Mouse (Mus musculus) lung, embryonic 14.5 days (tissue): ENCODE measurements around the gene Slc36a1. TPM values are rescaled to one million over a fixed set of nuclear protein-coding genes. Genes with fewer than 3 reads are reported as not detected.

Experiments used
- ATAC-seq: fragments of 200-750 bp; cut with Nextera tagmentation; 2 replicates; pipeline ENCODE4 v1.8.0; 2017; ENCODE audit warnings: mild to moderate bottlenecking, moderate TSS enrichment, moderate library complexity; ENCODE audit not compliant: insufficient read depth
- DNase-seq: peaks from one replicate; pipeline ENCODE4 v3.0.0-alpha.2; 2015
- H3K27ac ChIP-seq: fragments of 300-500 bp; sonication (generic); 2 replicates; pipeline ENCODE4 v1.5.1; 2014; ENCODE audit warnings: low read depth, mild to moderate bottlenecking, moderate library complexity
- H3K27me3 ChIP-seq: fragments of 300-500 bp; sonication (generic); 2 replicates; pipeline ENCODE4 v1.6.1; 2014; ENCODE audit warnings: low read length, control low read depth; ENCODE audit not compliant: insufficient read depth
- H3K36me3 ChIP-seq: fragments of 300-500 bp; sonication (generic); 2 replicates; pipeline ENCODE4 v1.6.1; 2014; ENCODE audit warnings: control low read depth; ENCODE audit not compliant: insufficient read depth
- H3K4me1 ChIP-seq: fragments of 300-500 bp; sonication (generic); 2 replicates; pipeline ENCODE4 v1.6.1; 2014; ENCODE audit warnings: antibody characterized with exemption, control low read depth; ENCODE audit not compliant: insufficient read depth
- H3K4me2 ChIP-seq: fragments of 300-500 bp; sonication (generic); 2 replicates; pipeline ENCODE4 v1.6.1; 2014; ENCODE audit warnings: mild to moderate bottlenecking
- H3K4me3 ChIP-seq: fragments of 300-500 bp; sonication (generic); 2 replicates; pipeline ENCODE4 v1.5.1; 2014; ENCODE audit warnings: low read depth, low read length
- H3K9ac ChIP-seq: fragments of 300-500 bp; sonication (generic); 2 replicates; pipeline ENCODE4 v1.6.1; 2014
- H3K9me3 ChIP-seq: fragments of 300-500 bp; sonication (generic); 2 replicates; pipeline ENCODE4 v1.6.1; 2016; ENCODE audit warnings: low read depth, low read length, control low read depth
- CTCF ChIP-seq: IDR thresholded peaks from 2 replicates; pipeline ENCODE4 v1.5.1; 2016; ENCODE audit warnings: antibody characterized with exemption, low read depth
- WGBS: fragments of 180-500 bp; shearing (Covaris S2); extraction: QIAGEN DNeasy Blood & Tissue Kit; methylation state at CpG from one replicate; pipeline ENCODE4 v1.1.7; 2014; 5-methylcytosine and 5-hydroxymethylcytosine counted together
- polyA plus RNA-seq: library from polyadenylated mRNA; unstranded; fragments of >200 nt; fragmentation: Nextera tagmentation; extraction: Ambion mirVana; gene quantifications from 2 replicates; pipeline ENCODE4 v1.2.1, GENCODE M21; 2014

Slc36a1 gene
- polyA plus RNA-seq, 1 experiment from 2014 or later, result 1.9 TPM

DNA sequence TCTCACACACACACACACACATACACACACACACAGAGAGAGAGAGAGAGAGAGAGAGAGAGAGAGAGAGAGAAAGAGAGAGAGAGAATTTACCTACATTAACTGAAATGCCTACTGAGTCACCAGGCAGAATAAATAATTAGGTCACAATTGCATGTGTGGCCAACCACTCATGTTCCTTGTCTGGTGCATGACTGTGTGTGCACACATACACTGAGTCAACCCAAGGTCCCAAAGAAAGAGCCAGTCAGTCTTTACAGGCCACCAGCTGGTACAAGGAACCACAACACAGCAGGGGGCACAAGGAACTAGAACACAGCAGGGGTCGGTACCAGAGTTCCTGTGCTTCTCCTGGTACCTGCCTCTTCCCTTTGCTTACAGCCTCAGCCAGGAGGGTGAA is 32.7 kb downstream of the Slc36a1 start:
- DNase-seq (no peak), ATAC-seq (no peak)
- WGBS, result 72% methylated on average over 1 of the region's 1 CpGs
- no peaks in the 10 kb centered on the region for H3K9me3 ChIP-seq
- no peaks in the 10 kb centered on the region for H3K4me1 ChIP-seq
- no peak overlapping the region for H3K4me3 ChIP-seq
- no peaks in the 10 kb centered on the region for H3K27me3 ChIP-seq
- no peak overlapping the region for H3K4me2 ChIP-seq
- H3K9ac ChIP-seq, result no peak overlapping the region
- no peak for TF ChIP-seq CTCF
- H3K27ac ChIP-seq, result no peak overlapping the region
- no peaks in the 10 kb centered on the region for H3K36me3 ChIP-seq

DNA sequence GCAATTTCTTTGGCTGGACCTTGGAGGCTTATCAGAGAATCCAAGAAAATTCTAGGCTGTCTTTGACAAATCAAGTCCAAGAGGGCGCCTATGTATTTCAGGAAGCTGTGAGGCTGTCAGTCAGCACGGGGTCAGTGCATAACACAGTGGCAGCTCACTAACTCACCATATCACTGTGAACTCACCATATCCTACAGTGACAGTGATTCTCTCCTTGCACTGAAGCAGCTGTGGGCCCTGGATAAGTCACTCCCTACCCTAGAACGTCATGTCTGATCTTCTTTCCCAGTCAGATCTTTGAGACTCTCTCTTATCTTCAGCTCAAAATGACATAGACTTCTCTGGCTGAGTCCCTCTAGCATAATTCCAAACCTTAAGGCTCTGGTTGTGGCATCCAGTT is 35.3 kb downstream of the Slc36a1 start:
- no peak for TF ChIP-seq CTCF
- no peak overlapping the region for H3K4me2 ChIP-seq
- H3K9ac ChIP-seq, result no peak overlapping the region
- no peaks in the 10 kb centered on the region for H3K4me1 ChIP-seq
- ATAC-seq (no peak), DNase-seq (no peak)
- no peak overlapping the region for H3K27ac ChIP-seq
- WGBS, result 68% methylated on average over 3 of the region's 3 CpGs
- no peaks in the 10 kb centered on the region for H3K27me3 ChIP-seq
- H3K9me3 ChIP-seq, result no peaks in the 10 kb centered on the region
- H3K4me3 ChIP-seq, result no peak overlapping the region
- H3K36me3 ChIP-seq, result no peaks in the 10 kb centered on the region

DNA sequence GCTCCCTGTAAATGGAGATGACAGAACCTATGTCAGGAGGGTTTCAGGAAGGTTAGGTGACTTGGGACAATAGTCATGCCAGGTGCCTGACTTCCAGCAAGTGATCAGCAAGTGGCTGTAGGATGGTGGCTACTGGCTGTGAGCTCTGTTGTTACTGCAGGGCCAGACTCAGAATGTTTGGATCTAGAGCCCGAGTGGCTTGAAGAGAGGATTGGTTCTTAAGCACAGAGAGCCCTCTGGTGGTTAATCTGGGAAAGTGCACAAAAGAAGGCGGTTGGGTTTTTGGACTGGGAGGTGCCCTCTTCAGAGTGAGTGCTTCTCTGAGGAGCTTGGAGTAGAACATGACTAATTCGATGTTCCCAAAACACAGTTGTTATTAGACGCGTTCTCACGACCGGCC is 36.4 kb downstream of the Slc36a1 start:
- H3K9me3 ChIP-seq, result no peaks in the 10 kb centered on the region
- no peaks in the 10 kb centered on the region for H3K36me3 ChIP-seq
- TF ChIP-seq CTCF, result peak; percentile 83
- DNase-seq (peak; percentile 89), ATAC-seq (no peak)
- H3K4me3 ChIP-seq, result no peak overlapping the region
- no peaks in the 10 kb centered on the region for H3K27me3 ChIP-seq
- no peaks in the 10 kb centered on the region for H3K4me1 ChIP-seq
- H3K9ac ChIP-seq, result no peak overlapping the region
- WGBS, result 61% methylated on average over 7 of the region's 7 CpGs
- H3K27ac ChIP-seq, result no peak overlapping the region
- H3K4me2 ChIP-seq, result no peak overlapping the region

DNA sequence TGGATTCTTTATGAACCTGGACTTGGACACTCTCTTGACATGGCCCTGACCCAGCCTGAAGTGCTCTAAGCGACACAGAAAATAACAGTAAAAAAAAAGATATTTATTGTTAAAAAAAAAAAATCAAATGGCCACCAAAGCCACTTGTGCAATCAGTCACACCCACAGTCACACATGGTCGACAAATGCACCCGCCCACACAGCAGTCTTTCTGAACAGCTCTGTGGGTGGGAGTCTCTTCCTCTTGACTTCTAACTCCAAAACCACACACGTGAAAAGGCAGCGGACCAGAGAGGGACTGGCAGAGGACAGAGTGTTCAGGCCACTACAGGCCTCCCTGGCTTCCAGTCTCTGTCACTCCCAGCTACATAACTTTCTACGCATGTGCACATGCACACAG is 46.4 kb downstream of the Slc36a1 start:
- H3K27me3 ChIP-seq, result no peaks in the 10 kb centered on the region
- H3K9ac ChIP-seq, result no peak overlapping the region
- DNase-seq (no peak), ATAC-seq (no peak)
- no peak overlapping the region for H3K4me2 ChIP-seq
- H3K4me3 ChIP-seq, result no peak overlapping the region
- no peak for TF ChIP-seq CTCF
- no peaks in the 10 kb centered on the region for H3K9me3 ChIP-seq
- no peaks in the 10 kb centered on the region for H3K4me1 ChIP-seq
- H3K27ac ChIP-seq, result no peak overlapping the region
- WGBS, result 69% methylated on average over 6 of the region's 6 CpGs
- H3K36me3 ChIP-seq, result no peaks in the 10 kb centered on the region

DNA sequence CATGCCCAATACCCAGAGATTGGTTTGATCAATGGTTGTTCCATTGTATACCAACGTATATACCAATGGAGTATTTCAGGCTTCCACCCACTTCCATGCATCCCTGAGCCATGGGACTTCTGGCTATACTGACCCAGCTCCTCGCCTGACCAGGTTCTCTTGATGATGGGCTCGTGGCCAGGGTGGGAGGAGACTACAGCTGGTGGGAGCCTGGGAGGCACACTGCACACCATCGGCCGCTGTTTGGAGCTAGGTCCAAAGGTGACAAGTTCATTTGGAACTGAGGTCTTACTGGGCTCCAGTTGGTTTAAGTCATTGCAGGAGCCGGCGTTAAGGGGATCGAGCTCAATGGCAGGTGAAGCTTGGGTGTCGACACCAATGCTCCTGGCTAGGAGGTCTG is 49.2 kb downstream of the Slc36a1 start:
- 82% methylated on average over 9 of the region's 9 CpGs for WGBS
- Histone ChIP-seq H3K9me3 (no peaks in the 10 kb centered on the region), H3K9ac (no peak overlapping the region), H3K27ac (no peak overlapping the region), H3K4me2 (no peak overlapping the region), H3K4me1 (no peaks in the 10 kb centered on the region), H3K36me3 (no peaks in the 10 kb centered on the region), H3K4me3 (no peak overlapping the region), H3K27me3 (no peaks in the 10 kb centered on the region)
- TF ChIP-seq CTCF, result no peak
- no peak for DNase-seq
- ATAC-seq, result no peak

DNA sequence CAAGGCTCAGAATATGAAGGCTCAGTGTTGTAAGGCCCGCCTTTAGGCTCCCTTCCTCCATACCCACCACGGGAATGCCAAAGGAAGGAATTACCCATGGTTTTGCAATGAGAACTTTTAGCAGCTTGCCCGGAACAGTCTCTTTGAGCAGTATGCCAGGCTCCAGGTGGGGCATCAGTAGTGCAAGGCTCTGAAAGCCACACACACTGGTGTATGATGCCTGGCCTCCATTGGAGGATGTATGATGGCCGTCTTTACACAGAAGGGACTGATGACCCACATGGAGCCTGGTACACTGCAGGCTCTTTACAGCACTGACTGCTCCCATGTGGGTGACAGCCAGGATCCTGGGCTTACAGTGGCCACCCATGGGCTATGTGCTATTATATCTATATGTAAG is 57.0 kb downstream of the Slc36a1 start:
- no peaks in the 10 kb centered on the region for H3K36me3 ChIP-seq
- no peak overlapping the region for H3K9ac ChIP-seq
- WGBS, result 83% methylated on average over 4 of the region's 4 CpGs
- H3K9me3 ChIP-seq, result no peaks in the 10 kb centered on the region
- H3K27me3 ChIP-seq, result no peaks in the 10 kb centered on the region
- no peak for TF ChIP-seq CTCF
- no peak overlapping the region for H3K4me3 ChIP-seq
- H3K4me2 ChIP-seq, result no peak overlapping the region
- no peak for ATAC-seq
- H3K4me1 ChIP-seq, result no peaks in the 10 kb centered on the region
- no peak for DNase-seq
- no peak overlapping the region for H3K27ac ChIP-seq

DNA sequence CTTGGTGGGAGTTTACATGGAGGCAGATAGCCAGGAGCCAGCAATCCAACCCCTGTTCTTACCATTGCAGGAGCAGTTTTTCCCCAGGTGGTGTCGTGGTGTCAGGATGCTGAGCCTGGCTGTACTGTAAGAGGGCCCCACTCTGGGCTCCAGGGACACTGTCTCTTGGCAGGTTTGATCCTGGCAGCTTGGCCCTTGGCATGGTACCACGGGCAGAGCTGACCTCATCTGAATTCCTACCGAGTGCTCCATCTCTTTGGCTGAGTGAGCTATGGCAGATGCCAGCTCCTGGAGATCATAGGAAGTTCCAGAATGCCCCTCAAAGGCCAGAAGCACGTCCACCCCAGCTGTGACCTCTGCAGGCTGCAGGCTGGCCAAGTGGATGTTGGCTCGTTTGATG is 57.9 kb downstream of the Slc36a1 start:
- H3K27me3 ChIP-seq, result no peaks in the 10 kb centered on the region
- TF ChIP-seq CTCF, result no peak
- no peaks in the 10 kb centered on the region for H3K9me3 ChIP-seq
- DNase-seq (no peak), ATAC-seq (no peak)
- 56% methylated on average over 5 of the region's 5 CpGs for WGBS
- no peak overlapping the region for H3K4me3 ChIP-seq
- H3K9ac ChIP-seq, result no peak overlapping the region
- H3K4me2 ChIP-seq, result no peak overlapping the region
- no peaks in the 10 kb centered on the region for H3K4me1 ChIP-seq
- H3K36me3 ChIP-seq, result no peaks in the 10 kb centered on the region
- no peak overlapping the region for H3K27ac ChIP-seq

DNA sequence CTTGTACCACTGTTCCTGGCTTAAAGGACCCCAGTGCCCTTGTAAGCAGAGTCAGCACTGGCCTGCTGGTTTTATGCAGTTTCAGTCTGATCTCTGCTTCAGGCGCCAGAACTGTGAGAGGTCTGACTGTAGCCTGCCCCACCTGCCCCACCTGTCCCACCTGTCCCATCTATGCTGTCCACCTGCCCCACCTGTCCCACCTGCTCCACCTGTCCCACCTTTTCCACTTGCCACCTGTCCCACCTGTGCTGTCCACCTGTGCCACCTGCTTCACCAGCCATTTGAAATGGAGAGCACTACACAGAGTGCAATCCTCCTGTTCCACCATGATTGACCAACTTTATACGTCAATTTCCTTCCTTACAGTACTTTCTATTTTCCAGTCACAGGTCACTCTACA is 60.2 kb downstream of the Slc36a1 start:
- H3K4me3 ChIP-seq, result no peak overlapping the region
- no peaks in the 10 kb centered on the region for H3K36me3 ChIP-seq
- H3K4me2 ChIP-seq, result no peak overlapping the region
- WGBS, result 66% methylated on average over 2 of the region's 2 CpGs
- no peak for DNase-seq
- H3K9me3 ChIP-seq, result no peaks in the 10 kb centered on the region
- no peak overlapping the region for H3K9ac ChIP-seq
- ATAC-seq, result no peak
- H3K27ac ChIP-seq, result no peak overlapping the region
- H3K27me3 ChIP-seq, result no peaks in the 10 kb centered on the region
- no peak for TF ChIP-seq CTCF
- H3K4me1 ChIP-seq, result no peaks in the 10 kb centered on the region
